Mouse (Mus musculus): ENCODE measurements around the gene Pcsk6.
"Not testable (repeated sequence)": the region's sequence is repeated elsewhere in the genome, so short reads cannot be mapped to it uniquely, and the experiment has no call there.

Gene Pcsk6

GRCm38 (mm10) chr7:65861591-65862472 is at the start of gene Pcsk6:
TSS of gene Pcsk6 (plus strand) at chr7:65861734.
- peak; percentile 55 for DNase-seq (ENCODE audit: extremely low spot score)

GRCm38 (mm10) chr7:65813611-65814212 is 47.8 kb upstream of the Pcsk6 start:
- no peak for DNase-seq (ENCODE audit: extremely low spot score)

- no peak for DNase-seq (ENCODE audit: extremely low spot score)
Measured at GRCm38 (mm10) chr7:65817564-65817963, 44.0 kb upstream of the Pcsk6 start.

- peak; percentile 10 for DNase-seq (ENCODE audit: extremely low spot score)
Measured at GRCm38 (mm10) chr7:65820391-65820790, 41.1 kb upstream of the Pcsk6 start.

GRCm38 (mm10) chr7:65821901-65822300 is 39.6 kb upstream of the Pcsk6 start:
- not testable (repeated sequence) for DNase-seq (ENCODE audit: extremely low spot score)

GRCm38 (mm10) chr7:65822506-65823119 is 38.9 kb upstream of the Pcsk6 start:
- no peak for DNase-seq (ENCODE audit: extremely low spot score)

GRCm38 (mm10) chr7:65839756-65840155 is 21.8 kb upstream of the Pcsk6 start:
- DNase-seq (ENCODE audit: extremely low spot score): no peak

- no peak for DNase-seq (ENCODE audit: extremely low spot score)
Measured at GRCm38 (mm10) chr7:65843210-65843609, 18.3 kb upstream of the Pcsk6 start.

- DNase-seq (ENCODE audit: extremely low spot score): no peak
Measured at GRCm38 (mm10) chr7:65860981-65861380, 553 bp upstream of the Pcsk6 start.

- peak; percentile 28 for DNase-seq (ENCODE audit: extremely low spot score)
Measured at GRCm38 (mm10) chr7:65862473-65863176, 1.1 kb downstream of the Pcsk6 start.

GRCm38 (mm10) chr7:65869173-65869572 is 7.6 kb downstream of the Pcsk6 start:
- no peak for DNase-seq (ENCODE audit: extremely low spot score)

- DNase-seq (ENCODE audit: extremely low spot score): no peak
Measured at GRCm38 (mm10) chr7:65869794-65870193, 8.3 kb downstream of the Pcsk6 start.

- no peak for DNase-seq (ENCODE audit: extremely low spot score)
Measured at GRCm38 (mm10) chr7:65870227-65870626, 8.7 kb downstream of the Pcsk6 start.

- peak; percentile 22 for DNase-seq (ENCODE audit: extremely low spot score)
Measured at GRCm38 (mm10) chr7:65870928-65871580, 9.5 kb downstream of the Pcsk6 start.

- DNase-seq (ENCODE audit: extremely low spot score): no peak
Measured at GRCm38 (mm10) chr7:65871851-65872250, 10.3 kb downstream of the Pcsk6 start.

- no peak for DNase-seq (ENCODE audit: extremely low spot score)
Measured at GRCm38 (mm10) chr7:65873176-65873845, 11.8 kb downstream of the Pcsk6 start.

GRCm38 (mm10) chr7:65873902-65874301 is 12.4 kb downstream of the Pcsk6 start:
- no peak for DNase-seq (ENCODE audit: extremely low spot score)

- DNase-seq (ENCODE audit: extremely low spot score): no peak
Measured at GRCm38 (mm10) chr7:65876596-65876995, 15.1 kb downstream of the Pcsk6 start.

- DNase-seq (ENCODE audit: extremely low spot score): no peak
Measured at GRCm38 (mm10) chr7:65878234-65878633, 16.7 kb downstream of the Pcsk6 start.

GRCm38 (mm10) chr7:65879330-65879729 is 17.8 kb downstream of the Pcsk6 start:
- no peak for DNase-seq (ENCODE audit: extremely low spot score)

Measured in embryo, embryonic 9.5 days (tissue).